Mouse (Mus musculus) neutrophil, adult 83 days (primary cell): ENCODE measurements around the gene Ciao1. TPM values are rescaled to one million over a fixed set of nuclear protein-coding genes. Genes with fewer than 3 reads are reported as not detected.

Experiments used
- total RNA-seq, 2 experiments: library from RNA; stranded (reverse); gene quantifications; one replicate each; pipeline ENCODE4 v1.2.4; 2023

Ciao1 gene
- total RNA-seq: 10 to 100 TPM; 28.2 to 31.3 TPM

GRCm38 (mm10) chr2:127247592-127248333 is at the start of gene Ciao1, which contains the start of gene Tmem127:
Gene Ciao1 (minus strand): TSS chr2:127247816.
Gene Tmem127 (plus strand): TSS chr2:127247908.

GRCm38 (mm10) chr2:127269491-127270299 is 22.1 kb upstream of the Ciao1 start, which contains the start of gene Stard7:
Gene Stard7 (plus strand): TSS chr2:127270218.

GRCm38 (mm10) chr2:127207547-127208451 is 39.8 kb downstream of the Ciao1 start, which contains the start of the genes 1810024B03Rik and Snrnp200:
Gene 1810024B03Rik (minus strand): TSS chr2:127208280.
Gene Snrnp200 (plus strand): TSS chr2:127208386.

Other genes starting within 250 kb of the Ciao1 start
- gene Ap4e1, start 239.1 kb downstream of the Ciao1 start, total RNA-seq: 10 to 100 TPM; 11.8 to 13.7 TPM
- 10 to 100 TPM; 17.4 to 23.2 TPM for gene Blvra, start 177.2 kb downstream of the Ciao1 start, total RNA-seq
- gene Ncaph, start 113.9 kb downstream of the Ciao1 start, total RNA-seq: 10 to 100 TPM; 47.6 to 50.7 TPM
- 10 to 100 TPM; 20.2 to 26.7 TPM for gene Itpripl1, start 104.4 kb downstream of the Ciao1 start, total RNA-seq
- gene 1810024B03Rik, start 39.5 kb downstream of the Ciao1 start, total RNA-seq: under 1 TPM; 0.49 to 0.83 TPM
- gene Snrnp200, start 39.4 kb downstream of the Ciao1 start, total RNA-seq: 10 to 100 TPM; 79.8 to 86.3 TPM
- 10 to 100 TPM; 59.6 to 65.8 TPM for gene Tmem127, start 92 bp upstream of the Ciao1 start, total RNA-seq
- 10 to 100 TPM; 69.1 to 72.4 TPM for gene Stard7, start 22.4 kb upstream of the Ciao1 start, total RNA-seq
- 10 to 100 TPM; 47.8 to 57.1 TPM for gene Dusp2, start 88.3 kb upstream of the Ciao1 start, total RNA-seq
- gene Astl, start 90.8 kb upstream of the Ciao1 start, total RNA-seq: under 1 TPM; 0.33 to 0.66 TPM
- gene Adra2b, start 115.4 kb upstream of the Ciao1 start, total RNA-seq: not detected
- not detected for gene Gpat2, start 177.4 kb upstream of the Ciao1 start, total RNA-seq
- gene Fahd2a, start 196.7 kb upstream of the Ciao1 start, total RNA-seq: 1 to 10 TPM; 4.9 to 9.7 TPM